Mouse (Mus musculus): ENCODE measurements around the gene Atp6ap1.

DNA sequence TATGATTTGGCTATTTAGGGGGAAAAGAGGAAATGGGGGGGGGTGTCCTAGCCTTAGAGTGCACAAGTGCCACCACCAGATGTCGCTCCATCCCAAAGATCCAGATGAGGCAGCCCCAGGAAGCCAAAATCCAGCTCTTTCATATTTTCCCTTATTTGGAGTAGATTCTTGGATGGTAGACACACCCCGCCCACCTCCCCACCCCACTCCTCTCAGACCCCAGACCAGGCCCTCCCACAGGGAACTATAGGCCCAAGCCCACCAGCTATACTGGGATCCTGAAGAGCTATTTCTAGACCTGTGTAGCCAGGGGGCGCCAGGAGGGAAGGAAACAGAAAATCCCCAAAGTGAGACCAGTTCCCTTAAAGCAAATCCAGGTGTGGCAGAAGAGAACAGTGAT lies 48.2 kb upstream of the Atp6ap1 start:
- TF ChIP-seq CTCF (IDR thresholded peaks at IDR 0.05; ENCODE audit: control insufficient read depth, insufficient read depth, insufficient replicate concordance, low read depth, low read length) (no peak), POLR2A (IDR thresholded peaks at IDR 0.05; ENCODE audit: control insufficient read depth, low read depth, low read length) (no peak)

Measured in testis, adult 2 months (tissue).